Mouse (Mus musculus) E14TG2a.4 (cell line): ENCODE results near the gene Prrg4.
A peak's percentile ranks its signal among the peaks of the same experiment; 100 is the strongest.

Experiments used
- CTCF ChIP-seq: conservative IDR thresholded peaks from 2 replicates; pipeline ENCODE4 v1.5.1; 2014; ENCODE audit warnings: low read length
- POU5F1 ChIP-seq: IDR thresholded peaks from 2 replicates; pipeline ENCODE4 v1.6.1; 2014; ENCODE audit warnings: low read length, borderline replicate concordance

GRCm38 (mm10) chr2:104847645-104848044 is 2.0 kb downstream of the Prrg4 start:
- TF ChIP-seq CTCF (0 out of 2 replicates have a peak, but pooled peaks have one; percentile 17), POU5F1 (no peak)
